ENCODE assay signal across 22 mouse cellular contexts in the genomic region with DNA sequence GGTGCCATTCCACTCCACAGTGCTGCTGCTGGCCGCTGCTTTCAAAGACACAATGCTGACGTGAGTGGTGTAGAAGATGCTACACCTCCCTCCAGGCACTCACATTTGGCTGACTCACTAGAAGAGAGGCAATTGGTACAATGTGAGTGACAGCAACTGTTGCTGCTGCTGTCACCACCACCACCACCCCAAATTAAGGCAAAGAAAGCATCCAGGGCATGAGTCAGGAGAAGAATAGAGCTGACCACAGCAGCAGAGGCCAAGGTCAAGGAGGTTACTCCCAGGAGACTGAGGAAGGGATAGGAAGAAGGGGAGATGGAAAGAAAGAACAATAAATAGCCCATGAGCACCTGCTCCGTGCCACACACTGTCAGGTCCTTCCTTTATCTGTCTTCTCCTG.
DNase-seq lines count a peak whose midpoint lies in the region; ATAC-seq and TF ChIP-seq lines count a peak whose summit lies in the region.
"Had no signal": no experiment of that assay in that cellular context is flagged by ENCODE, and none has a peak within 500 bp of the region (broad histone marks: within the 10 kb centered on the region; RNA-seq: fewer than 3 reads in every experiment).

No protein-coding gene starts in this region.

- TF ChIP-seq CTCF in C2C12 (IDR thresholded peaks at IDR 0.05; ENCODE audit: control insufficient read depth, insufficient read depth, insufficient read length), result no peak

- no peaks in the 10 kb centered on the region for H3K79me2 ChIP-seq in C2C12 (ENCODE audit: control insufficient read depth, insufficient read depth)

- H3K27ac ChIP-seq in heart, embryonic 10.5 days, result peak overlapping the region; percentile 60; the same call in 1 of the 2 replicates
- peak overlapping the region; percentile 56; the same call in 1 of the 2 replicates for H3K27ac ChIP-seq in hindbrain, embryonic 10.5 days
- H3K27ac ChIP-seq in hindbrain, embryonic 11.5 days (ENCODE audit: low read depth, low read length), result no peak overlapping the region
- H3K27ac ChIP-seq in embryonic facial prominence, embryonic 10.5 days (replicated peaks), result 0 out of 2 replicates have a peak overlapping the region, but pooled peaks have one; percentile 5
- H3K27ac ChIP-seq: forebrain, embryonic 13.5 days; hindbrain, embryonic 14.5 days; limb, embryonic 12.5 days; liver, embryonic 12.5 days; midbrain, embryonic 13.5 days had no signal

- H3K9ac ChIP-seq in hindbrain, embryonic 11.5 days (ENCODE audit: low read depth, low read length), result no peak overlapping the region
- H3K9ac ChIP-seq: forebrain, embryonic 13.5 days; hindbrain, embryonic 14.5 days; limb, embryonic 12.5 days; liver, embryonic 12.5 days; midbrain, embryonic 13.5 days had no signal

- no peak overlapping the region for H3ac ChIP-seq in C2C12 (ENCODE audit: control insufficient read depth, insufficient read length, low read depth)

- no peaks in the 10 kb centered on the region for H3K9me3 ChIP-seq in heart, embryonic 10.5 days
- H3K9me3 ChIP-seq in hindbrain, embryonic 10.5 days, result no peaks in the 10 kb centered on the region
- H3K9me3 ChIP-seq in hindbrain, embryonic 11.5 days (ENCODE audit: control insufficient read depth, low read length), result no peaks in the 10 kb centered on the region
- no peaks in the 10 kb centered on the region for H3K9me3 ChIP-seq in embryonic facial prominence, embryonic 10.5 days
- H3K9me3 ChIP-seq: forebrain, embryonic 13.5 days; limb, embryonic 12.5 days; liver, embryonic 12.5 days; midbrain, embryonic 13.5 days had no signal

- no peak overlapping the region for H3K4me3 ChIP-seq in heart, embryonic 10.5 days
- no peak overlapping the region for H3K4me3 ChIP-seq in hindbrain, embryonic 10.5 days
- no peak overlapping the region for H3K4me3 ChIP-seq in hindbrain, embryonic 11.5 days (ENCODE audit: low read depth, low read length)
- no peak overlapping the region for H3K4me3 ChIP-seq in C2C12 (ENCODE audit: insufficient read depth, poor library complexity, severe bottlenecking)
- no peak overlapping the region for H3K4me3 ChIP-seq in embryonic facial prominence, embryonic 10.5 days
- H3K4me3 ChIP-seq: forebrain, embryonic 13.5 days; limb, embryonic 12.5 days; liver, embryonic 12.5 days; megakaryocyte, embryonic 14.5 days; midbrain, embryonic 13.5 days had no signal

- intact Hi-C loops in heart, postnatal 36 days (cut with DNase I), result no loop called here

- H3K4me1 ChIP-seq in heart, embryonic 10.5 days, result peaks cover 56% of the 10 kb centered on the region
- peaks cover 25% of the 10 kb centered on the region for H3K4me1 ChIP-seq in hindbrain, embryonic 10.5 days (replicated peaks)
- 0 out of 2 replicates have a peak, but pooled peaks cover 3% of the 10 kb centered on the region for H3K4me1 ChIP-seq in hindbrain, embryonic 11.5 days (replicated peaks; ENCODE audit: control insufficient read depth, insufficient read depth, low read length)
- H3K4me1 ChIP-seq in embryonic facial prominence, embryonic 10.5 days, result peaks cover 24% of the 10 kb centered on the region

- H3K27me3 ChIP-seq in heart, embryonic 10.5 days (ENCODE audit: insufficient read depth, poor library complexity, severe bottlenecking), result no peaks in the 10 kb centered on the region
- no peaks in the 10 kb centered on the region for H3K27me3 ChIP-seq in hindbrain, embryonic 10.5 days (ENCODE audit: insufficient read depth, poor library complexity, severe bottlenecking)
- no peaks in the 10 kb centered on the region for H3K27me3 ChIP-seq in hindbrain, embryonic 11.5 days (ENCODE audit: control insufficient read depth, insufficient read depth, low read length)
- no peaks in the 10 kb centered on the region for H3K27me3 ChIP-seq in C2C12 (ENCODE audit: control insufficient read depth, insufficient read depth, insufficient read length)
- H3K27me3 ChIP-seq in embryonic facial prominence, embryonic 10.5 days (replicated peaks; ENCODE audit: low read depth, poor library complexity, severe bottlenecking), result no peaks in the 10 kb centered on the region
- H3K27me3 ChIP-seq: forebrain, embryonic 13.5 days; limb, embryonic 12.5 days; liver, embryonic 12.5 days; megakaryocyte, embryonic 14.5 days; midbrain, embryonic 13.5 days; Patski had no signal

- H3K79me3 ChIP-seq in C2C12 (ENCODE audit: low read depth), result no peaks in the 10 kb centered on the region

- no peak for ATAC-seq in hindbrain, embryonic 11.5 days (ENCODE audit: low FRiP score)
- no peak for ATAC-seq in CD4-positive, CD25-positive, alpha-beta regulatory T cell, adult 4 months
- ATAC-seq: forebrain, embryonic 13.5 days; inflammation-experienced regulatory T-cells, adult 6 months; liver, embryonic 12.5 days; midbrain, embryonic 13.5 days; Patski had no signal

- H3K36me3 ChIP-seq in heart, embryonic 10.5 days, result no peaks in the 10 kb centered on the region
- no peaks in the 10 kb centered on the region for H3K36me3 ChIP-seq in hindbrain, embryonic 10.5 days
- no peaks in the 10 kb centered on the region for H3K36me3 ChIP-seq in hindbrain, embryonic 11.5 days (ENCODE audit: control insufficient read depth, insufficient read depth, low read length)
- H3K36me3 ChIP-seq in C2C12 (ENCODE audit: control insufficient read depth, insufficient read depth), result no peaks in the 10 kb centered on the region
- no peaks in the 10 kb centered on the region for H3K36me3 ChIP-seq in embryonic facial prominence, embryonic 10.5 days (replicated peaks)
- H3K36me3 ChIP-seq: limb, embryonic 12.5 days; liver, embryonic 12.5 days; midbrain, embryonic 13.5 days had no signal

- no peak overlapping the region for H3K4me2 ChIP-seq in hindbrain, embryonic 11.5 days (replicated peaks; ENCODE audit: low read depth, low read length)
- H3K4me2 ChIP-seq: forebrain, embryonic 13.5 days; hindbrain, embryonic 14.5 days; limb, embryonic 12.5 days; liver, embryonic 12.5 days; midbrain, embryonic 13.5 days had no signal

- WGBS in heart, embryonic 10.5 days, result 54% methylated on average over 3 of the region's 3 CpGs
- 51% methylated on average over 3 of the region's 3 CpGs for WGBS in hindbrain, embryonic 10.5 days
- WGBS in hindbrain, embryonic 11.5 days, result 69% methylated on average over 3 of the region's 3 CpGs
- WGBS in embryonic facial prominence, embryonic 10.5 days, result 66% methylated on average over 3 of the region's 3 CpGs

- DNase-seq in heart, embryonic 10.5 days (ENCODE audit: low spot score), result no peak
- DNase-seq in heart, postnatal 36 days, result no peak
- DNase-seq in hindbrain, embryonic 10.5 days (ENCODE audit: low spot score), result peak; percentile 20
- DNase-seq in hindbrain, embryonic 11.5 days (ENCODE audit: low spot score), result no peak
- DNase-seq in embryonic facial prominence, embryonic 10.5 days (ENCODE audit: low spot score), result no peak
- DNase-seq: cerebellum, adult 11-12 months; cerebellum, postnatal 10 days; kidney, adult 9 months; kidney, postnatal 14 days; layer of hippocampus, postnatal 36 days; lung, adult 2 months; lung, postnatal 14 days had no signal

TF ChIP-seq in C2C12, 6 proteins besides CTCF, POLR2A, EP300 and RAD21:
- TF ChIP-seq CEBPB (IDR thresholded peaks at IDR 0.05; ENCODE audit: low read depth) (no peak), FOSL1 (IDR thresholded peaks at IDR 0.05; ENCODE audit: insufficient read depth, low read length, poor library complexity, severe bottlenecking) (peak; percentile 17), MYOD1 (IDR thresholded peaks at IDR 0.05; ENCODE audit: control insufficient read depth, insufficient read length, low read depth) (peak; percentile 98), USF1 (IDR thresholded peaks at IDR 0.05; ENCODE audit: low read depth) (no peak)
